Mouse (Mus musculus) limb, embryonic 12.5 days (tissue): ENCODE data around the gene Adamtsl4. TPM values are rescaled to one million over a fixed set of nuclear protein-coding genes. Genes with fewer than 3 reads are reported as not detected.

Experiments
- ATAC-seq: fragments of 200-750 bp; cut with Nextera tagmentation; 2 replicates; pipeline ENCODE4 v1.8.0; 2017; ENCODE audit warnings: low read depth, moderate TSS enrichment; ENCODE audit not compliant: insufficient number of reproducible peaks, insufficient read depth, low FRiP score, low TSS enrichment
- H3K27ac ChIP-seq: fragments of 300-500 bp; sonication (generic); 2 replicates; pipeline ENCODE4 v1.5.1; 2016; ENCODE audit warnings: mild to moderate bottlenecking, moderate library complexity
- H3K27me3 ChIP-seq: fragments of 300-500 bp; sonication (generic); 2 replicates; pipeline ENCODE4 v1.6.1; 2016; ENCODE audit warnings: mild to moderate bottlenecking, moderate library complexity
- H3K36me3 ChIP-seq: fragments of 300-500 bp; sonication (generic); 2 replicates; pipeline ENCODE4 v1.6.1; 2016; ENCODE audit warnings: mild to moderate bottlenecking, moderate library complexity
- H3K4me1 ChIP-seq: fragments of 300-500 bp; sonication (generic); replicated peaks from 2 replicates; pipeline ENCODE4 v1.6.1; 2016
- H3K4me2 ChIP-seq: fragments of 300-500 bp; sonication (generic); 2 replicates; pipeline ENCODE4 v1.6.1; 2016; ENCODE audit warnings: mild to moderate bottlenecking, moderate library complexity
- H3K4me3 ChIP-seq: fragments of 300-500 bp; sonication (generic); replicated peaks from 2 replicates; pipeline ENCODE4 v1.5.1; 2016; ENCODE audit warnings: mild to moderate bottlenecking
- H3K9ac ChIP-seq: fragments of 300-500 bp; sonication (generic); replicated peaks from 2 replicates; pipeline ENCODE4 v1.6.1; 2016; ENCODE audit warnings: mild to moderate bottlenecking, moderate library complexity
- H3K9me3 ChIP-seq: fragments of 300-500 bp; sonication (generic); 2 replicates; pipeline ENCODE4 v1.6.1; 2016; ENCODE audit warnings: mild to moderate bottlenecking, moderate library complexity
- WGBS: fragments of 180-500 bp; shearing (Covaris S2); methylation state at CpG from one replicate; pipeline ENCODE4 v1.1.7; 2016; 5-methylcytosine and 5-hydroxymethylcytosine counted together
- polyA plus RNA-seq: library from polyadenylated mRNA; unstranded; fragments of >200 nt; fragmentation: Nextera tagmentation; extraction: Ambion mirVana; gene quantifications from 2 replicates; pipeline ENCODE4 v1.2.1, GENCODE M21; 2016

Gene Adamtsl4
- polyA plus RNA-seq, 1 experiment from 2014 or later: 0.71 TPM

DNA sequence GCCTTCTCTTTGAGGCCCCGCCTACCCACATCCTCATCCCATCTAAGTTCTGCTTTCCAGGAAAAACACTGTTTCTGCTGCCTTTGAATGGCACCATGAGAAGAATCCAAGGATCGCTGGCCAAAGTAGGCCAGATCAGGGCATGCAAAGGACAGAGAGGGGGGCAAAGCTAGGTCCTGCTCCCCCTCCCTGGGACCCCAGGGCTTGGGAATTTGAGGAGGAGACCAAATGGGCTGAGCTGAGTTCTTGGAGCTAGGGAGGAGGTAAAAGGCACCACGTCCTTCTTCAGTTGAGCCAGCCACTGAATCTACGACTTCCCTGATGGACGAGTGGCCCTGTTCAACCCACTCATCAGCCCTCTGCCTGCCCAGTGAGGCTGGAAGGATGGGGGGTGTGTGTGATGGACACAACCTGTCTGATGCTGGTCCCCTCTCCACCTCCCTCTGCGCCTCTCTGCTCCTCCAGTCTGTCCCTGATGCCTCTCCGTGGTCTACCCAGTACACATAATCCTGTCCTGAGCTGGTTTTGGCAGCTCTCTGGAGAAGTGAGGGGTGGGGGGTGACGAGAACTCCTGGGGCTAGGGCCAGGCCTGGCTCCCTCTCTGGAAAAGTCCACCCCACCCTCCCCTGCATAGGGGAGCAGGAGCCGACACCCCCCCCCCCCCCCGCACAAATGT lies 1.1 kb downstream of the Adamtsl4 start:
- 0 out of 2 replicates have a peak overlapping the region, but pooled peaks have one; percentile 48 for H3K4me3 ChIP-seq
- peaks cover 9% of the 10 kb centered on the region; the same call in 1 of the 2 replicates for H3K27me3 ChIP-seq
- no peak overlapping the region for H3K9ac ChIP-seq
- H3K27ac ChIP-seq: 0 out of 2 replicates have a peak overlapping the region, but pooled peaks have one; percentile 23
- ATAC-seq: no peak
- peak overlapping the region; percentile 94 for H3K4me2 ChIP-seq
- H3K36me3 ChIP-seq: peaks cover 6% of the 10 kb centered on the region; the same call in 1 of the 2 replicates
- H3K9me3 ChIP-seq: 0 out of 2 replicates have a peak, but pooled peaks cover 4% of the 10 kb centered on the region
- 46% methylated on average over 9 of the region's 10 CpGs for WGBS
- H3K4me1 ChIP-seq: peaks cover 46% of the 10 kb centered on the region

- Histone ChIP-seq H3K9ac (no peak overlapping the region), H3K4me3 (no peak overlapping the region), H3K27ac (no peak overlapping the region), H3K27me3 (peaks cover 9% of the 10 kb centered on the region; the same call in 1 of the 2 replicates), H3K9me3 (no peaks in the 10 kb centered on the region), H3K4me1 (peaks cover 55% of the 10 kb centered on the region), H3K4me2 (no peak overlapping the region), H3K36me3 (no peaks in the 10 kb centered on the region)
- WGBS: 91% methylated on average over 2 of the region's 2 CpGs
- no peak for ATAC-seq
These were observed 2.0 kb downstream of the Adamtsl4 start for GRCm38 (mm10) chr3:95685701-95686100.

DNA sequence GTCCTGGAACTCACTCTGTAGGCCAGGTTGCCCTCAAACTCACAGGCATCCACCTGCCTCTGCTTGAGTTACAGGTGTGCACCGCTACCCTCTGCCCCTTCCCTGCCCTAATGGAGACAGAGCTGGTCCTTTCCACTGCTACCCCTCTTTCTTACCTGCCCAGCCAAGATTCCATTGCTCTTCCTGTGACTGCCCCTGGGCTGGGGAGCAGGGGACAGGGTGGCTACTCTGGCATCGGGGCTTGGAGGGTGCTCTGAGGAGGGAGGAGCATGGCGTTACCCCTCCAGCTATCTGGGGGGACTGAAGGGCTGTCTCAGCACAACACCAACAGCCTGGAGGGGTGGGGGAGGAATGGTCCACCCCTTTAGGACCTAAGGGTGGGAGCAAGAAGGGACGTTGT lies 2.4 kb downstream of the Adamtsl4 start:
- Histone ChIP-seq H3K4me3 (no peak overlapping the region), H3K27ac (no peak overlapping the region), H3K36me3 (no peaks in the 10 kb centered on the region), H3K4me1 (peaks cover 56% of the 10 kb centered on the region), H3K4me2 (no peak overlapping the region), H3K9me3 (no peaks in the 10 kb centered on the region), H3K9ac (no peak overlapping the region), H3K27me3 (peaks cover 9% of the 10 kb centered on the region; the same call in 1 of the 2 replicates)
- no peak for ATAC-seq
- 74% methylated on average over 4 of the region's 4 CpGs for WGBS

DNA sequence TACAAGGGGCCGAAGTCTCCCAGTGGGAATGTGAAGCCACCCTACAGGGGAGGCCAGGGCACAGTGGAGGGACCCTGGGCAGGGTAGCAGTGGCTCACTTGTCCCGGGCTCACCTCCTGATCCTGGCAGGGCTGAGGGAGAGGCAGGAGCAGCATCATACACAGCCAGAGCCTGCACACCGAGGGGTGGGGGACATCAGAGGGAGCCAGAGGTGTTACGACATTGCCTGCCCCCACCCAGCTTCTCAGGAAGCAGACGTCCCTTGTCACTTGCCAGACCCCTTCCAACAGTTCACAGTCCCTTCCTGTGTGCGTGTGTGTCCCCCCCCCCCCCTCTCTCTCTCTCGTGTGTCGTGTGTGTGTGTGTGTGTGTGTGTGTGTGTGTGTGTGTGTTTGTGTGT lies 2.9 kb downstream of the Adamtsl4 start:
- no peaks in the 10 kb centered on the region for H3K36me3 ChIP-seq
- no peak overlapping the region for H3K4me2 ChIP-seq
- H3K9ac ChIP-seq: no peak overlapping the region
- H3K4me3 ChIP-seq: no peak overlapping the region
- WGBS: 44% methylated on average over 6 of the region's 8 CpGs
- no peak for ATAC-seq
- peaks cover 56% of the 10 kb centered on the region for H3K4me1 ChIP-seq
- H3K27me3 ChIP-seq: peaks cover 9% of the 10 kb centered on the region; the same call in 1 of the 2 replicates
- no peak overlapping the region for H3K27ac ChIP-seq
- H3K9me3 ChIP-seq: no peaks in the 10 kb centered on the region

DNA sequence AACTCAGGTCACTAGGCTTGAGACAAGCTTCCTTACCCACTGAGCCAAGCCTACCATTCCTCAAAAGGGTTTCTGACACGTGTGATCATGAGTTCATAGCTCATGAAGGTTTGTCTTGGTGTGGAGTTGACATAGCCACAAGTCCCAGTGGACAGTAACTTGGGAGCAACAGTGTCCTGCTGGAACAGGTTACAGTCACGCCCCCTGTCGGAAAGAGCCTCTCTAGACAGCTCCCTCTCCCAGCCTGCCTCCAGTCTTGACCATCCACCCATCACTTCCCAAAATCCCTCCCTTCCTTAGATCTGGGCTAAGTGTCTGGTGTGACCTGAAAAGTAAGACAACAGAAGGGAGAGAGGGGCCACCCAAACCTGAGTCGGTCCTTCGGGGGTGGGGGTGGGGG lies 4.8 kb downstream of the Adamtsl4 start:
- Histone ChIP-seq H3K4me3 (no peak overlapping the region), H3K36me3 (peaks cover under 1% of the 10 kb centered on the region; the same call in 1 of the 2 replicates), H3K9me3 (no peaks in the 10 kb centered on the region), H3K4me2 (no peak overlapping the region), H3K27me3 (peaks cover 9% of the 10 kb centered on the region; the same call in 1 of the 2 replicates), H3K27ac (no peak overlapping the region), H3K4me1 (peaks cover 45% of the 10 kb centered on the region), H3K9ac (no peak overlapping the region)
- WGBS: 71% methylated on average over 5 of the region's 5 CpGs
- no peak for ATAC-seq

DNA sequence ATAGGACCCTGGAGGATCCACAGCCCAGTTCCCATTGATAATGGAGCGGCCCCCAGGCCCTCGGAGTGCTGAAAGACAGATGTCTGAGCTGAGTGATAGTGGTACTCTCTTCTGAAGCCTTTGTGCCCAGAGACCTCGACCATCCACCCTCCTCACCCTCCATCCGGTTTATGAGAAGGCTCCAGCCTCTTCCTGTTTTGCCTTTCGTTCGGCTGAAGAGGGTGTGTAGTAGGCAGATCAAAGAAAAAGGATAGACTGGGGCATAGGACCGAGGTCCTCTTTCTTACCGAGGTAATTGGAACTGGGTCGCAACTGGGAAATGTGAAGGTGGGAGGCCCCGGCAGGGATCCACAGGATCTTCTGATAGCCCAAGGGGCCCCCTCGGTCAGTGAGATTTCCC lies 6.4 kb downstream of the Adamtsl4 start:
- ATAC-seq: no peak
- no peak overlapping the region for H3K27ac ChIP-seq
- no peaks in the 10 kb centered on the region for H3K9me3 ChIP-seq
- H3K27me3 ChIP-seq: peaks cover under 1% of the 10 kb centered on the region; the same call in 1 of the 2 replicates
- no peak overlapping the region for H3K4me2 ChIP-seq
- H3K4me3 ChIP-seq: 0 out of 2 replicates have a peak overlapping the region, but pooled peaks have one; percentile 0
- WGBS: 33% methylated on average over 11 of the region's 11 CpGs
- H3K4me1 ChIP-seq: peaks cover 34% of the 10 kb centered on the region
- no peak overlapping the region for H3K9ac ChIP-seq
- H3K36me3 ChIP-seq: peaks cover 14% of the 10 kb centered on the region; the same call in 1 of the 2 replicates

DNA sequence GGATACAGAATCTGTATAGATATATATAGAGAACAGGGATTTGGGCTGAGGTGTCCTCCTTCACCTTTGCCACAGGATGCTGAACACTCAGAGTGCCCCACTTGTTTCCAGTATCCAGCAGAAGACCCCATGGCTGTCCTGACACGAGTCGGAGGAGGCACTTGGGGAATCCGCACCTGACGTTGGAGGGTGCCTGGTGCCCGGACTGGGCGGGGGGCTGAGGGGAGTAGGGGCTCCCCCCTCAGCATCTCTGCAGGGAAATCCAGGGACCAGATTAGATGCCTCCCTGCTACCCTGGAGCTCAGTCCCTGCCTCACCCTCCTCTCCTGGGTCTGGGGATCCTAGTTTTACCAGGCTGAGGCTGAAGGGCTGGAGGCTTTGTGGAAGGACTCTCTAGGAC lies 7.0 kb downstream of the Adamtsl4 start:
- Histone ChIP-seq H3K4me3 (no peak overlapping the region), H3K36me3 (peaks cover 14% of the 10 kb centered on the region; the same call in 1 of the 2 replicates), H3K4me2 (no peak overlapping the region), H3K27ac (no peak overlapping the region), H3K4me1 (peaks cover 37% of the 10 kb centered on the region), H3K27me3 (no peaks in the 10 kb centered on the region), H3K9me3 (no peaks in the 10 kb centered on the region), H3K9ac (no peak overlapping the region)
- no peak for ATAC-seq
- 86% methylated on average over 6 of the region's 6 CpGs for WGBS

DNA sequence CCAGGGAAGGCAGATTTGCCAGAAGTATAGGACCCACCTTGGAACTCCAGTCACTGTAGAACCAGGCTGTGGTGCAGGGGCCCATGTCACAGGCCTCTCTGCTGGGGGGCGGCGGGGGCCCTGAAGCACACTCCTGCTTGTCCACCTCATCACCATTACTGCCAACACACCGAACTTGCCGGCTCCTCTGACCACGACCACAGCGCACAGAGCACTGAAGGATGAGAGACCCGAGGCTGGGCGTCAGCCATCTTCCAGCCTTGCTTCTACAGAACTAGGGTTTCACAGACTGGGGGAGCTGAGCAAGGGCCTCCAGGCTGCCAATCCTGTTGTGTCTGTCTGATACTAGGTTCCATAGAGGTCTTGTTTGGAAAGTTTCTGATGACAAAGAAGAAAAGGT lies 8.2 kb downstream of the Adamtsl4 start:
- ATAC-seq: no peak
- H3K4me1 ChIP-seq: peaks cover 42% of the 10 kb centered on the region
- H3K4me2 ChIP-seq: no peak overlapping the region
- H3K4me3 ChIP-seq: no peak overlapping the region
- no peaks in the 10 kb centered on the region for H3K27me3 ChIP-seq
- H3K27ac ChIP-seq: no peak overlapping the region
- no peak overlapping the region for H3K9ac ChIP-seq
- H3K9me3 ChIP-seq: no peaks in the 10 kb centered on the region
- 92% methylated on average over 8 of the region's 8 CpGs for WGBS
- peaks cover 14% of the 10 kb centered on the region; the same call in 1 of the 2 replicates for H3K36me3 ChIP-seq

DNA sequence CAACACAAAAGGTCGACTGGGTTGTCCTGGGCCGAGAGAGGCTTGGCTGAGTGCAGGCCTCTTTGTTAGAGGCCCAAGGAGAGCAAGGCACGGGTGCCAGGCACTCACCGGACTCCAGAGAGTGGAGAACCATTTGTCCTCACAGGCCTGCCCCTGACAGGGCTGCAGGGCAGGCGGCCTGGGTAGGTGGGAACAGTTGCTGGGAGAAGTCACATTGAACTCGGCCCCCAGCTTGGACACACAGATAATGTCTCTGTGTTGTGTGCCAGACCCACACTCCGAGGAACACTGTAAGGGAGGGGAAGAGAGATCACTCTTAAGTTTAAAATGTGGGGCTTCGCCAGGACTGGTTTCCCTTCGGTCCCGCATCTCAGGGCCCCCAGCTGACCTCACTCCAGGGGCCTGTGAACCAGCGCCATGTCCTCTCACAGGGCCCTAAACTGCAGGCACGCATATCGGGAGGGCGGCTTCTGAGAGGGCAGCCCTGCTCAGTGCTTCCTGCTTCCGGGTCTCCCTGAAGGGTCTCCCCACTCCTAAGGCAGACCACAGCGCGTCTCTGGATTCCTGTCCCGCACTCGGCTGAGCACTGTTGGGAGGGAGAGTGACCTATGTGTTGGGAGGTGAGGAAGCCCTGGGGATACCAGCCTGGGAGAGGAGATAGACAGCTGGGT lies 10.2 kb downstream of the Adamtsl4 start:
- Histone ChIP-seq H3K9ac (no peak overlapping the region), H3K4me1 (peaks cover 55% of the 10 kb centered on the region), H3K9me3 (no peaks in the 10 kb centered on the region), H3K27ac (no peak overlapping the region), H3K36me3 (peaks cover 14% of the 10 kb centered on the region; the same call in 1 of the 2 replicates), H3K4me2 (no peak overlapping the region), H3K4me3 (no peak overlapping the region), H3K27me3 (no peaks in the 10 kb centered on the region)
- WGBS: 79% methylated on average over 19 of the region's 19 CpGs
- no peak for ATAC-seq

GRCm38 (mm10) chr3:95676745-95677419 lies 10.8 kb downstream of the Adamtsl4 start:
- H3K36me3 ChIP-seq: peaks cover 14% of the 10 kb centered on the region; the same call in 1 of the 2 replicates
- WGBS: 59% methylated on average over 15 of the region's 15 CpGs

More at GRCm38 (mm10) chr3:95676745-95677419, 10.8 kb downstream of the Adamtsl4 start:
- ATAC-seq: no peak
- Histone ChIP-seq H3K4me2 (no peak overlapping the region), H3K4me3 (no peak overlapping the region), H3K4me1 (peaks cover 60% of the 10 kb centered on the region), H3K9me3 (no peaks in the 10 kb centered on the region), H3K27ac (no peak overlapping the region), H3K27me3 (no peaks in the 10 kb centered on the region), H3K9ac (no peak overlapping the region)
